ENCODE assay signal across 9 mouse cellular contexts in the genomic region with DNA sequence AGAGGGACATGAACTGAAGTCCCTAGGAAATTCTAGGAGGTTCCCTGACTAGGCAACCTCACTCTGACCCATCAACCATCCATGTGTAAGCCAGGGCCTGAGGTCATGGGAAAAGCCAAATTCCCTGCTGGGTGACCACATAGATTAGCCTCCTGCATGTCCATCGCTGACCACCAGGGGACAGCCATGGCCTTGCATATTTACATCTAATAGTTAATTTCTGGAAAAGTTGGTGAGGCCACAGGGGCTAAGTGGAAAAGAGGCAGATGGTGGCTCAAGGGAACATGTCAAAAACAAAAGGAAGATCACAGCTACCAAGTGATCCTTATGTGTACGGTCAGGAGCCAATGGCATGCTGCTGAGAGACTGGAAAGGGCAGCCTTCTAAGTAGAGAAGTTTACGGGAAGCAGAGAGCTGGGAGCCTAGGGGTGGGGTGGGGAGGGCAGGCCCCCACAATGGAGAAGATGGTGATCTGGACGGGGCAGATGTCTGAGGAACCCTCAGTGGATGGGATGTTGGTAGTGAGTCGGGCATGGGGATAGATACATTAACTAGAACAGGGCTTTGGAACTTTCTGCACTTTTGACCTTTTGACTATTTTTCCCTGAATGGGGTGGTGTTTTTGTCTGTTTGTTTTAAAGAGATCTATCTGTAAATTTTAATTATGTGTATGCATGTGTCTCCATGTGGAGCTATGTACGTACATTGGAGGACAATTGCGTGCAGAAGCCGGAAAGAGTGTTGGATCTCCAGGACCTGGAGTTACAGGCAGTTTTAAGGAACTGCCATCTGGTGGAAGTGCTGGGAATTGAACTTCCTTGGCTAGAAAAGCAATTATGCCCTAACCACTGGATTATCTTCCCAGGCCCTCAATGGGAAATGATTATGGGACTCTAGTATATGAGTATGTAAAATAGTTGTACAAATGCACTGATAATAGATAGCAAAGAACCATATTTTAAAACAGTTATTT. TPM values are rescaled to one million over a fixed set of nuclear protein-coding genes. Genes with fewer than 3 reads are reported as not detected.
A peak's percentile ranks its signal among the peaks of the same experiment; 100 is the strongest.
DNase-seq lines count a peak whose midpoint lies in the region; ATAC-seq and TF ChIP-seq lines count a peak whose summit lies in the region.
"Had no signal": no experiment of that assay in that cellular context is flagged by ENCODE, and none has a peak within 500 bp of the region (broad histone marks: within the 10 kb centered on the region; RNA-seq: fewer than 3 reads in every experiment).

No protein-coding gene starts in this region.

- peak; percentile 19; the same call in 1 of the 2 replicates for TF ChIP-seq CTCF in spleen, adult 2 months (IDR thresholded peaks at IDR 0.05; ENCODE audit: extremely low read depth, insufficient read depth, insufficient read length, insufficient replicate concordance)
- TF ChIP-seq CTCF in testis, adult 2 months (IDR thresholded peaks at IDR 0.05; ENCODE audit: control insufficient read depth, insufficient read depth, insufficient replicate concordance, low read depth, low read length) = peak; percentile 65; the same call in 1 of the 2 replicates

- no peak overlapping the region for H3K4me3 ChIP-seq in spleen, adult 2 months (ENCODE audit: extremely low read depth, insufficient read depth, insufficient read length)
- H3K4me3 ChIP-seq in lung, embryonic 15.5 days = no peak overlapping the region
- H3K4me3 ChIP-seq in testis, adult 2 months (ENCODE audit: control insufficient read depth, low read depth, low read length) = no peak overlapping the region
- H3K4me3 ChIP-seq: heart, embryonic 13.5 days had no signal

- H3K36me3 ChIP-seq in spleen, adult 2 months (ENCODE audit: control insufficient read depth, insufficient read depth, low read length) = no peaks in the 10 kb centered on the region
- H3K36me3 ChIP-seq in lung, embryonic 15.5 days = no peaks in the 10 kb centered on the region
- H3K36me3 ChIP-seq in testis, adult 2 months (ENCODE audit: control insufficient read depth, insufficient read depth, low read length) = no peaks in the 10 kb centered on the region
- H3K36me3 ChIP-seq: heart, embryonic 13.5 days had no signal

- ATAC-seq in lung, embryonic 15.5 days (ENCODE audit: borderline replicate concordance, extremely low read depth, low FRiP score, low TSS enrichment) = peak; percentile 33; the same call in 1 of the 2 replicates

- DNase-seq in adrenal gland, adult (ENCODE audit: inconsistent age in 2 of 2, low spot score in 1 of 2) = peak; percentile 46 to 82
- DNase-seq in adrenal gland, postnatal 4 days (ENCODE audit: low spot score in 2 of 2) = no peak
- DNase-seq in spleen, adult 2 months (ENCODE audit: low read depth in 1 of 2, low spot score in 2 of 2) = no peak
- no peak for DNase-seq in spleen, postnatal 36 days (ENCODE audit: low spot score in 2 of 2)
- peak; percentile 75 for DNase-seq in embryo, embryonic 11 days
- peak; percentile 67 for DNase-seq in kidney, adult 18-20 months

- no peak overlapping the region for H3K27ac ChIP-seq in spleen, adult 2 months (ENCODE audit: insufficient read depth, low read length)
- no peak overlapping the region for H3K27ac ChIP-seq in lung, embryonic 15.5 days
- no peak overlapping the region for H3K27ac ChIP-seq in testis, adult 2 months (ENCODE audit: control insufficient read depth, insufficient read depth, low read depth, low read length)
- H3K27ac ChIP-seq: heart, embryonic 13.5 days had no signal

- H3K4me2 ChIP-seq in lung, embryonic 15.5 days = no peak overlapping the region
- H3K4me2 ChIP-seq: heart, embryonic 13.5 days had no signal

- no peaks in the 10 kb centered on the region for H3K9me3 ChIP-seq in lung, embryonic 15.5 days
- H3K9me3 ChIP-seq: heart, embryonic 13.5 days had no signal

- H3K9ac ChIP-seq in lung, embryonic 15.5 days = no peak overlapping the region
- H3K9ac ChIP-seq: heart, embryonic 13.5 days had no signal

- H3K4me1 ChIP-seq in spleen, adult 2 months (ENCODE audit: control insufficient read depth, insufficient read depth, insufficient read length) = no peaks in the 10 kb centered on the region
- no peaks in the 10 kb centered on the region for H3K4me1 ChIP-seq in lung, embryonic 15.5 days
- H3K4me1 ChIP-seq in testis, adult 2 months (ENCODE audit: control insufficient read depth, insufficient read depth, low read length) = no peaks in the 10 kb centered on the region

- no peaks in the 10 kb centered on the region for H3K27me3 ChIP-seq in spleen, adult 2 months (ENCODE audit: control insufficient read depth, insufficient read depth, low read length)
- no peaks in the 10 kb centered on the region for H3K27me3 ChIP-seq in lung, embryonic 15.5 days
- no peaks in the 10 kb centered on the region for H3K27me3 ChIP-seq in testis, adult 2 months (ENCODE audit: control insufficient read depth, insufficient read depth, low read length)
- H3K27me3 ChIP-seq: heart, embryonic 13.5 days had no signal

- 69% methylated on average over 8 of the region's 8 CpGs for WGBS in spleen, adult 2 months
- 32% methylated on average over 8 of the region's 8 CpGs for WGBS in lung, embryonic 15.5 days

- TF ChIP-seq POLR2A in spleen, adult 2 months (IDR thresholded peaks at IDR 0.05; ENCODE audit: low read depth, low read length) = no peak
- TF ChIP-seq POLR2A in testis, adult 2 months (IDR thresholded peaks at IDR 0.05; ENCODE audit: control insufficient read depth, low read depth, low read length) = no peak

RNA-seq across cellular contexts. Expression of a gene that starts 6.3 kb away (rescaled TPM):
- total RNA-seq in adrenal gland, postnatal 4 days (2021) = not detected
- not detected in 2 replicates for polyA plus RNA-seq in spleen, adult 2 months (2012; rRNA removed)
- not detected in 2 replicates for polyA plus RNA-seq in lung, embryonic 15.5 days (2015; fragmentation: Nextera tagmentation; extraction: Ambion mirVana)
- 208 and 246 TPM in 2 replicates for polyA plus RNA-seq in testis, adult 2 months (2012; rRNA removed)
- polyA plus RNA-seq: heart, embryonic 13.5 days had no signal

RNA-seq across cellular contexts. Expression of a gene that starts 6.5 kb away (rescaled TPM):
- not detected for total RNA-seq in adrenal gland, postnatal 4 days (2021)
- polyA plus RNA-seq in spleen, adult 2 months (2012; rRNA removed) = not detected in 2 replicates
- 0.71 TPM in 1 of 2 replicates, not detected in the other for polyA plus RNA-seq in lung, embryonic 15.5 days (2015; fragmentation: Nextera tagmentation; extraction: Ambion mirVana)
- 0.34 and 0.67 TPM in 2 replicates for polyA plus RNA-seq in testis, adult 2 months (2012; rRNA removed)
- polyA plus RNA-seq: heart, embryonic 13.5 days had no signal

RNA-seq across cellular contexts. Expression of a gene that starts 6.5 kb away (rescaled TPM):
- total RNA-seq in adrenal gland, postnatal 4 days (2021) = not detected
- not detected in 2 replicates for polyA plus RNA-seq in spleen, adult 2 months (2012; rRNA removed)
- not detected in 2 replicates for polyA plus RNA-seq in lung, embryonic 15.5 days (2015; fragmentation: Nextera tagmentation; extraction: Ambion mirVana)
- polyA plus RNA-seq in testis, adult 2 months (2012; rRNA removed) = not detected in 2 replicates
- polyA plus RNA-seq: heart, embryonic 13.5 days had no signal

RNA-seq across cellular contexts. Expression of a gene that starts 30.2 kb away (rescaled TPM):
- 1 to 10 TPM; 1.6 to 1.9 TPM for total RNA-seq in adrenal gland, postnatal 4 days (2021)
- polyA plus RNA-seq in spleen, adult 2 months (2012; rRNA removed) = 0.18 and 0.32 TPM in 2 replicates
- polyA plus RNA-seq in lung, embryonic 15.5 days (2015; fragmentation: Nextera tagmentation; extraction: Ambion mirVana) = 1.1 and 1.3 TPM in 2 replicates
- polyA plus RNA-seq in testis, adult 2 months (2012; rRNA removed) = 12.2 and 13.8 TPM in 2 replicates

RNA-seq across cellular contexts. Expression of a gene that starts 30.5 kb away (rescaled TPM):
- not detected for total RNA-seq in adrenal gland, postnatal 4 days (2021)
- 0.14 TPM in 1 of 2 replicates, not detected in the other for polyA plus RNA-seq in spleen, adult 2 months (2012; rRNA removed)
- not detected in 2 replicates for polyA plus RNA-seq in lung, embryonic 15.5 days (2015; fragmentation: Nextera tagmentation; extraction: Ambion mirVana)
- 0.30 and 0.36 TPM in 2 replicates for polyA plus RNA-seq in testis, adult 2 months (2012; rRNA removed)

Comparison
In these comparisons a context has a peak if more than half of its experiments do, and no peak if none do; other contexts are left out.
1. DNase-seq: peak in adrenal gland, adult (2 of 2), embryo, embryonic 11 days (single experiment) and kidney, adult 18-20 months (single experiment); none in adrenal gland, postnatal 4 days (0 of 2), spleen, adult 2 months (0 of 2) and spleen, postnatal 36 days (0 of 2).
2. RNA of a gene that starts 6.3 kb away (polyA plus RNA-seq): 208 to 246 TPM in testis, adult 2 months; not detected in spleen, adult 2 months and not detected in lung, embryonic 15.5 days; every median in the first group is over 100 times any median in the second.